Mouse (Mus musculus) embryonic fibroblast, embryonic 13.5 days (primary cell): ENCODE results near the gene Tomm70a.

Source experiments
- CTCF ChIP-seq: IDR thresholded peaks from 2 replicates; pipeline ENCODE4 v1.5.1; 2011; ENCODE audit warnings: mild to moderate bottlenecking, control low read depth, low read length, moderate library complexity, borderline replicate concordance; ENCODE audit not compliant: insufficient read depth
- POLR2A ChIP-seq: IDR thresholded peaks from 2 replicates; pipeline ENCODE4 v1.6.1; 2011; ENCODE audit warnings: low read depth, mild to moderate bottlenecking, control low read depth, low read length, moderate library complexity

DNA sequence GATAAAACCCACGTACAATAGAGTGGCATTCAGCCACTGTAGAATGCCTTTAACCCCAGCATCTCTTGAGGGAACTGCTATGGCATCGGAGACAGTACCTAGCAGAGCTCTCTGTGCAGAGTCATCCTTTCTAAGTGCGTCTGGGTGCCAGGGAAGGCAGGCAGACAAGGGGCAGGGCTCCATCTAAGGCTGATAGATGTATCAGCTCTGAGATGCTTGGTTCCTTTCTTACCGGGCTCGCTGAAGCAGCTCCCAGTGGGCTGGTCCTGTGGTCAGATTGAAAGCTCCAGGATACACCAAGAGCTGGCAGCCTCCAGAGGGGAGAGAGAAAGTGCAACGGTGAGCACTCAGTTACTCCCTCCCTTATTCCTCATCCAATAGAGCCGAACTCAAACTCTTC, 38.3 kb downstream of the Tomm70a start:
- TF ChIP-seq CTCF (no peak), POLR2A (no peak)
